Mouse (Mus musculus): ENCODE measurements around the gene Hdac5. TPM values are rescaled to one million over a fixed set of nuclear protein-coding genes. Genes with fewer than 3 reads are reported as not detected.
A peak's percentile ranks its signal among the peaks of the same experiment; 100 is the strongest.

Gene Hdac5
- polyA plus RNA-seq, 1 experiment from 2014 or later, result 65.6 TPM

GRCm38 (mm10) chr11:102249351-102250090, 19.6 kb upstream of the Hdac5 start:
- 8% methylated on average over 9 of the region's 9 CpGs for WGBS
- ATAC-seq, result no peak
- H3K4me1 ChIP-seq (ENCODE audit: insufficient read depth, low read depth, low read length), result peaks cover 8% of the 10 kb centered on the region

GRCm38 (mm10) chr11:102248630-102249230, 18.8 kb upstream of the Hdac5 start, which contains the start of gene BC030867:
BC030867 (plus strand) TSS chr11:102248882.
- peaks cover 8% of the 10 kb centered on the region for H3K4me1 ChIP-seq (ENCODE audit: insufficient read depth, low read depth, low read length)
- H3K4me2 ChIP-seq (replicated peaks; ENCODE audit: low read depth, low read length), result peak within 1 kb of the TSS; percentile 93
- peak within 1 kb of the TSS; percentile 49 for H3K4me3 ChIP-seq (ENCODE audit: low read depth, low read length)
- peak; percentile 96 for DNase-seq (ENCODE audit: low spot score)
- H3K9me3 ChIP-seq (ENCODE audit: low read length), result no peaks in the 10 kb centered on the region
- no peaks in the 10 kb centered on the region for H3K36me3 ChIP-seq (ENCODE audit: insufficient read depth, low read length)
- H3K27ac ChIP-seq (ENCODE audit: low read length), result no peak within 1 kb of the TSS
- TF ChIP-seq EP300 (IDR thresholded peaks at IDR 0.05) (peak; percentile 52; the same call in 1 of the 2 replicates), CTCF (IDR thresholded peaks at IDR 0.05) (peak; percentile 82)
- no peaks in the 10 kb centered on the region for H3K27me3 ChIP-seq (replicated peaks; ENCODE audit: insufficient read depth, low read length)
- no peak within 1 kb of the TSS; the same call in 1 of the 2 replicates for H3K9ac ChIP-seq (replicated peaks; ENCODE audit: low read depth)
- peak; percentile 69 for ATAC-seq
- under 1% methylated on average over 40 of the region's 41 CpGs for WGBS

More at GRCm38 (mm10) chr11:102249351-102250090, 19.6 kb upstream of the Hdac5 start:
- no peak for DNase-seq (ENCODE audit: low spot score)
- TF ChIP-seq CTCF (IDR thresholded peaks at IDR 0.05), result no peak
- Histone ChIP-seq H3K27ac (ENCODE audit: low read length) (no peak overlapping the region), H3K9me3 (ENCODE audit: low read length) (no peaks in the 10 kb centered on the region), H3K4me3 (ENCODE audit: low read depth, low read length) (peak overlapping the region; percentile 49; the same call in 1 of the 2 replicates), H3K27me3 (replicated peaks; ENCODE audit: insufficient read depth, low read length) (no peaks in the 10 kb centered on the region), H3K9ac (replicated peaks; ENCODE audit: low read depth) (no peak overlapping the region), H3K36me3 (ENCODE audit: insufficient read depth, low read length) (no peaks in the 10 kb centered on the region), H3K4me2 (replicated peaks; ENCODE audit: low read depth, low read length) (peak overlapping the region; percentile 93)

- peaks cover 8% of the 10 kb centered on the region for H3K4me1 ChIP-seq (ENCODE audit: insufficient read depth, low read depth, low read length)
- H3K27ac ChIP-seq (ENCODE audit: low read length), result no peak overlapping the region
- no peak for DNase-seq (ENCODE audit: low spot score)
- 88% methylated on average over 4 of the region's 4 CpGs for WGBS
- H3K9ac ChIP-seq (replicated peaks; ENCODE audit: low read depth), result no peak overlapping the region
- H3K4me3 ChIP-seq (ENCODE audit: low read depth, low read length), result no peak overlapping the region
- H3K27me3 ChIP-seq (replicated peaks; ENCODE audit: insufficient read depth, low read length), result no peaks in the 10 kb centered on the region
- H3K4me2 ChIP-seq (replicated peaks; ENCODE audit: low read depth, low read length), result no peak overlapping the region
- TF ChIP-seq CTCF (IDR thresholded peaks at IDR 0.05), result peak; percentile 40; the same call in 1 of the 2 replicates
- no peak for TF ChIP-seq EP300 (IDR thresholded peaks at IDR 0.05)
- no peaks in the 10 kb centered on the region for H3K36me3 ChIP-seq (ENCODE audit: insufficient read depth, low read length)
- ATAC-seq, result no peak
- no peaks in the 10 kb centered on the region for H3K9me3 ChIP-seq (ENCODE audit: low read length)
Observed at GRCm38 (mm10) chr11:102246871-102247270, 16.9 kb upstream of the Hdac5 start.

GRCm38 (mm10) chr11:102246273-102246635, 16.3 kb upstream of the Hdac5 start:
- DNase-seq (ENCODE audit: low spot score) (peak; percentile 71), ATAC-seq (peak; percentile 15)
- peaks cover 8% of the 10 kb centered on the region for H3K4me1 ChIP-seq (ENCODE audit: insufficient read depth, low read depth, low read length)
- H3K4me2 ChIP-seq (replicated peaks; ENCODE audit: low read depth, low read length), result no peak overlapping the region
- no peak overlapping the region for H3K9ac ChIP-seq (replicated peaks; ENCODE audit: low read depth)
- H3K4me3 ChIP-seq (ENCODE audit: low read depth, low read length), result no peak overlapping the region
- WGBS, result 46% methylated on average over 6 of the region's 6 CpGs
- TF ChIP-seq CTCF (IDR thresholded peaks at IDR 0.05), result no peak
- no peak for TF ChIP-seq EP300 (IDR thresholded peaks at IDR 0.05)
- H3K27ac ChIP-seq (ENCODE audit: low read length), result no peak overlapping the region
- no peaks in the 10 kb centered on the region for H3K27me3 ChIP-seq (replicated peaks; ENCODE audit: insufficient read depth, low read length)
- no peaks in the 10 kb centered on the region for H3K9me3 ChIP-seq (ENCODE audit: low read length)
- H3K36me3 ChIP-seq (ENCODE audit: insufficient read depth, low read length), result no peaks in the 10 kb centered on the region

- 43% methylated on average over 14 of the region's 14 CpGs for WGBS
- no peak for ATAC-seq
- no peak overlapping the region for H3K27ac ChIP-seq (ENCODE audit: low read length)
Observed at GRCm38 (mm10) chr11:102245581-102246272, 15.8 kb upstream of the Hdac5 start.

GRCm38 (mm10) chr11:102244926-102245449, 15.0 kb upstream of the Hdac5 start:
- H3K36me3 ChIP-seq (ENCODE audit: insufficient read depth, low read length), result no peaks in the 10 kb centered on the region
- DNase-seq (ENCODE audit: low spot score) (peak; percentile 90), ATAC-seq (peak; percentile 85)
- peak overlapping the region; percentile 53 for H3K4me2 ChIP-seq (replicated peaks; ENCODE audit: low read depth, low read length)
- no peak overlapping the region for H3K27ac ChIP-seq (ENCODE audit: low read length)
- H3K4me3 ChIP-seq (ENCODE audit: low read depth, low read length), result peak overlapping the region; percentile 27
- WGBS, result under 1% methylated on average over 32 of the region's 32 CpGs
- H3K4me1 ChIP-seq (ENCODE audit: insufficient read depth, low read depth, low read length), result peaks cover 8% of the 10 kb centered on the region
- no peak overlapping the region; the same call in 1 of the 2 replicates for H3K9ac ChIP-seq (replicated peaks; ENCODE audit: low read depth)
- no peaks in the 10 kb centered on the region for H3K27me3 ChIP-seq (replicated peaks; ENCODE audit: insufficient read depth, low read length)
- H3K9me3 ChIP-seq (ENCODE audit: low read length), result no peaks in the 10 kb centered on the region
- TF ChIP-seq EP300 (IDR thresholded peaks at IDR 0.05), result no peak
- 0 out of 2 replicates have a peak, but pooled peaks have one; percentile 13 for TF ChIP-seq CTCF (IDR thresholded peaks at IDR 0.05)

More at GRCm38 (mm10) chr11:102245581-102246272, 15.8 kb upstream of the Hdac5 start:
- no peaks in the 10 kb centered on the region for H3K9me3 ChIP-seq (ENCODE audit: low read length)
- no peak overlapping the region for H3K9ac ChIP-seq (replicated peaks; ENCODE audit: low read depth)
- peaks cover 8% of the 10 kb centered on the region for H3K4me1 ChIP-seq (ENCODE audit: insufficient read depth, low read depth, low read length)
- no peaks in the 10 kb centered on the region for H3K36me3 ChIP-seq (ENCODE audit: insufficient read depth, low read length)
- no peaks in the 10 kb centered on the region for H3K27me3 ChIP-seq (replicated peaks; ENCODE audit: insufficient read depth, low read length)
- H3K4me2 ChIP-seq (replicated peaks; ENCODE audit: low read depth, low read length), result peak overlapping the region; percentile 53
- TF ChIP-seq EP300 (IDR thresholded peaks at IDR 0.05), result no peak
- no peak for TF ChIP-seq CTCF (IDR thresholded peaks at IDR 0.05)
- no peak for DNase-seq (ENCODE audit: low spot score)
- peak overlapping the region; percentile 27; the same call in 1 of the 2 replicates for H3K4me3 ChIP-seq (ENCODE audit: low read depth, low read length)
